Mouse (Mus musculus) embryonic stem cell, embryonic (primary cell): ENCODE measurements around the gene Abcc5.

Experiments
- CTCF ChIA-PET, 4 experiments: fragments of 300-600 bp in 2 of 4; fragments of 350-600 bp in 2 of 4; sonication (Branson Sonifier 250); formaldehyde crosslinking; loops; one replicate each; lab custom pipeline; 2022; ENCODE audit warnings: inconsistent platforms in 2 of 4; lab: Charles Lee
- POLR2A ChIA-PET, 4 experiments: fragments of 300-600 bp in 2 of 4; fragments of 350-600 bp in 2 of 4; sonication (Branson Sonifier 250); formaldehyde crosslinking; loops; one replicate each; lab custom pipeline; 2022; ENCODE audit warnings: antibody characterized with exemption in 4 of 4, inconsistent platforms in 1 of 4; lab: Charles Lee

Gene Abcc5

DNA sequence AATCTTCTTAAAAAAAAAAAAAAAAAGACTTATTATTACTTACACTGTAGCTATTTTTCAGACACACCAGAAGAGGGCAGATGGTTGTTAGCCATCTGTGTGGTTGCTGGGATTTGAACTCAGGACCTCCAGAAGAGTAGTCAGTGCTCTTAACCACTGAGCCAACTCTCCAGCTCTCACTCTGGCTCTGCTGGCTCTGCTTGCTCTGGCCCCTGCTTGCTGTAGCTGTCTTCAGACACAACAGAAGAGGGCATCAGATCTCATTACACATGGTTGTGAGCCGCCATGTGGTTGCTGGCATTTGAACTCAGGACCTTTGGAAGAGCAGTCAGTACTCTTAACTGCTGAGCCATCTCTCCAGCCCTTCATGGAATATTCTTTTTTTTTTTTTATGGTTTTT, 11.9 kb upstream of the Abcc5 start:
- CTCF ChIA-PET = interaction anchor here in 1 of 4 experiments (0.6 kb wide), 2 partner anchors 31 to 1014 kb away, joined by 3 to 4 read pairs; no protein-coding TSS in a partner anchor
- POLR2A ChIA-PET = interaction anchor here in 3 of 4 experiments (0.6 to 6.8 kb wide), 9 partner anchors 11 to 1584 kb away, joined by 3 to 57 read pairs (median 6); partner anchors contain the start of gene Abcc5 (in 1 of the 3)

DNA sequence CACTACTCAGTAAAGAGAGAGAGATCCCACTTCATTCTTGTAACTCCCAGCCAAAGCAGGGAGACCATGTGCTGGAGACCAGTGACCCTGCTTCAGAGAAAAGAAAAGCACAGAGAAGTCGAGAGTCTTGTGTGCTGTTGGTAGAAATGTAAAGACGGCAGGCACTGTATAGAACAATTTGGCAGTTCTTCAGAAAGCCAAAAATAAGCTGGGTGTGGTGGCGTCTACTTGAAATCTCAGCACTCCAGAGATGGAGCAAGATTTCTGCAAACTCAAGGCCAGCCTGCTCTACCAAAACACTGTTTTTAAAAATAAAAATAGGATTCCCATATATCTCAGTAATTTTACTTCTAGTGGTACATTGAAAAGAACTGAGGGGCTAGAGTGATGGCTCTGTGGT, 10.1 kb upstream of the Abcc5 start:
- ChIA-PET POLR2A (interaction anchor here in 2 of 4 experiments (0.6 to 2.7 kb wide), 8 partner anchors 9 to 43 kb away, joined by 3 to 13 read pairs (median 3); partner anchors contain the start of gene Abcc5 (in 2 of the 2)), CTCF (interaction anchor here in 2 of 4 experiments (0.7 to 2.9 kb wide), 2 partner anchors 10 to 266 kb away, joined by 4 to 12 read pairs; partner anchors contain the start of gene Abcc5 (in 1 of the 2))

- ChIA-PET CTCF (no interaction called here), POLR2A (interaction anchor here in 2 of 4 experiments (1.1 to 4.7 kb wide), 3 partner anchors 16 to 69 kb away, joined by 3 to 23 read pairs (median 3); partner anchors contain the start of gene Eif2b5 (in 1 of the 2))
Measured at GRCm38 (mm10) chr16:20429328-20429727, 3.1 kb upstream of the Abcc5 start.

DNA sequence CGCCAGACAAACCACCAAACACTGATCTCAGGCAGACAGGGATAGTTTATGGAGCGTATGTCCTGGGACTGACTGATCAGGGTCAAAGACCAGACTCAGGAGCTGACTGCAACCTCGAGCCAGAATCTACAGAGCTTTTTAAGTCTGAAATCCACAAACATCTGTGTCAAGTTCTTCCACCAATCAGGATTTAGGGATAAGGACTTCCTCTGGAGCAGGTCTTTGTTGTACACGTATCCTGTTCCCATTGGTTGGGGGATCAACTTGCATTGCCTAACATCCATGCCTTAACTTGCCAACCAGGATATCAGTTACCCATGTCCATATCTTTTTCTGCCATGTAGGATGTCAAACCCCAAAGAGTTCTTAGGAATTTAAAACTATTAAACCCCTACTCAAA, 1.4 kb upstream of the Abcc5 start:
- ChIA-PET CTCF (interaction anchor here in 2 of 4 experiments (0.6 to 1.6 kb wide), 3 partner anchors 15 to 125 kb away, joined by 3 to 4 read pairs (median 4); partner anchors contain the start of gene Parl (in 1 of the 2)), POLR2A (interaction anchor here in 3 of 4 experiments (0.6 to 5.0 kb wide), 37 partner anchors 9 to 184 kb away, joined by 3 to 79 read pairs (median 7); partner anchors contain the start of genes Eif2b5 (in 2 of the 3), Alg3 (in 1 of the 3), Eef1akmt4 (in 1 of the 3) and Gm49333 (in 1 of the 3))

DNA sequence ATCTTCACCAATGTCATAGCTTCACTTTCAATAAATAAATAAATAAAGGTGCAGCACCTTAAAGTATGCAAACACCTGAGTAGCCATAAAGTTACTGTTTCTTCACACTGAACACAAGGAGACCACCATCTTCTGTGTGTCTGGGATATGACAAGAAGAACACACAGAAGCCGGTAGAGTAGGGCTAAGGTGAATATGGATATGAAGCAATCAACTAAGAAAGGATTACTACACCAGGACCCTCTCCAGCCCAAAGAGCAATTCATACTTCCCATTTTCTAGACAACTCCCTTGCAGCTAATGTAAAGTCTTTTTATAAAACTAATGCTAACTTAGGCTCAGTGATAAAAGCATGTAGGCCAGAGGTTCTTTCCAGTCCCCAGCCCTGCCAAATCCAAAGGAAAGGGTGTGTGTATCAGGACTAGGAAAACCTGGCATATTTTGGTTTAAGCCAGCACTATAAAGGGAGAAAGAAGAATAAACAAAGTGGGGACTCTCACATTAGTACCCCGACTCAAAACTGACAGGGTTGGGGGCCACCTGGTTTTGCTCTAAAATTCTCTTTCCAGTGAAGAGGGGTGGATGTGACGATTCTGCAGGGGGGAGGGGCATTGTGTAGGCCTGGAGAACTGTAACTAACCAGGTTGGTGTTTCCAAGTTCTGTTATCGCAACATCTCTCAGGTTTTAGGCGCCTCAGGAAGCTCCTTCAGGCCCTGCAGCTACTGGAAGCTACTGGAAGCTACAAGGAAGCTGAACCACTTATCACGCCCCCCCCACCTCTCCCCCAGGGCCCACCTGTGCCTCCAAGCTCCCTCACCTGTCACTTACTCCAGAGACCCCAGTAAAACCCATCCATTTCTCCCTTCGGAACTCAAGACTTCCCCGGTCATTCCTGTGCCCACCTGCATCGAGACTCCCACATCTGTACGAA, 1.2 kb downstream of the Abcc5 start:
- CTCF ChIA-PET = interaction anchor here (0.5 to 2.3 kb wide), 29 partner anchors 9 to 273 kb away, joined by 3 to 18 read pairs (median 4); no protein-coding TSS in a partner anchor
- POLR2A ChIA-PET = interaction anchor here (0.6 to 5.0 kb wide), 60 partner anchors 10 to 871 kb away, joined by 3 to 79 read pairs (median 6); partner anchors contain the start of genes Eif2b5 (in 2 of the 4) and Ap2m1 (in 1 of the 4)

DNA sequence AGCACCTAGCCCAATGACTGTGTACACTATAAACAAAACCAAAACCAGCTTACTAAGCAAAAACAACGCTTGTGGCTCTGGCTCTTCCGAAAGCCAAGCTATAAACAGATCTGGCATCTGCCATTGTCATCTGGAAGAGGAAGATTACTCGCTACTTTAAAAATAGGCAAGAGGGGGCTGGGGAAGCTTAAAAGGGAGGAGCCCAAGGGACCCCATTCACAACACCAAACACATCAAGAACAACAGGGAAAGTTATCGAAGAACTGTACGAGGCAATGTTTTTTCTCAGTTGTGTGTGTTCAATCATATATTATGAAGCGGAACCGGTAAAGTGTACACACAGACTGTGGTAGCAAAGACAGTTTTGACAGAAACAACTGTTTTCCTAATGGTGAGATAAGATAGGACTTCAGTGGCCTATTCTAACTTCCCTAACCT, 1.9 kb downstream of the Abcc5 start:
- POLR2A ChIA-PET = interaction anchor here in 2 of 4 experiments (0.6 to 5.0 kb wide), 14 partner anchors 9 to 59 kb away, joined by 3 to 30 read pairs (median 5); no protein-coding TSS in a partner anchor
- CTCF ChIA-PET = no interaction called here

DNA sequence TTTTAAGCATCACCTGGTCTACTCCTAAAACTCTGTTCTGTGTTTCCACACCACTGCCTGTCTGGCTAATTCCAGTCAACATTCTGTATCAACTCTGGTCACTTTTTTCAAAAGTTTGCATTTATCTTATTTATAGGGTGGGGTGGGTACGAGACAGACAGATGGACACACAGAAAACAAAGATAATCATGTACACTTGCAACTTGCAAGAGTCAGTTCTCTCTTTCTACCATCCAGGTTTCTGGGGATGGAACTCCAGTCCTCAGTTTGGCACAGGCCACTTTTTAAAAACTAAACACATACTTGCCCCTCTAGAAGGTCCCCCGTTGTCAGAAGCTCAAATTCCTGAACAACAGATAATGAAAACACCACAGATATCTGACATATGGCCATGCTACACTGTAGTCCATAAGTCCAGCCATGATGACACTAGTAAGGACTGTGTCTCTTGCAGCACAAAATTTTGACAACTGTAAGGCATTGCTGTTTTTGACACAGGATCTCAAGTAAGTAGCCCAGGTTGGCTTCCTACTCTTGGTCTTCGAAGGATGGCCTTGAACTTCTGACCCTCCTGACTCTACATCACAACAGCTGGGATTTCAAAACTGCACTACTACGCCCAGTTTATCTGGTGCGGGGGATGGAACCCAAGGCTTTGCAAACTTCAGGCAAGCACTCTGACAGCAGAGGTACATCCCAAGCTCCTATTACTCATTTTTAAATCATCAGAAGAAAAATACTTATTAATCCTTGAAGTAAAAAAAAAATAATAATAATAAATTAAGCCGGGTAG, 3.1 kb downstream of the Abcc5 start:
- POLR2A ChIA-PET = interaction anchor here in 3 of 4 experiments (0.7 to 2.0 kb wide), 15 partner anchors 8 to 185 kb away, joined by 3 to 9 read pairs (median 3); no protein-coding TSS in a partner anchor
- CTCF ChIA-PET = no interaction called here

DNA sequence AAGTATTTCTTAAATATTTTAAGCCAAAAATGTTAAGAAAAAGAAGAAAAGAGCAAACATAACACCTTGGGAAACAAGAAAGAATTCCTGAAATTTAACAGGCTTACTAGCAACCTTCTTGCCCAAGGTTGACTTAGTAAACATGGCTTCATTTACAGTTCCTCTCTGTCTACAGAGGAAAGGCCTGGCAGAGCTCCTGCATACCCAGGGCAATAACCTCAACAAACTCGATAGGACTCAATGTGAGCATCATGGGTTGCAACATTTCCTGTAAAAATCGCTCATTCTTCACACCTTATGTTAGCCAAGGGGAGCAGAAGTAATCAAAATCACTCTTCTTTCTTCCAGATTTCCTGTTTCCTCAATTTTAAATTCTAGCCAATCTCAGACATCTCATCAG, 8.1 kb downstream of the Abcc5 start:
- POLR2A ChIA-PET = interaction anchor here in 2 of 4 experiments (0.7 to 3.0 kb wide), 8 partner anchors 8 to 99 kb away, joined by 3 to 10 read pairs (median 3); partner anchors contain the start of gene Eif2b5 (in 1 of the 2)
- CTCF ChIA-PET = no interaction called here

GRCm38 (mm10) chr16:20416262-20416661, 9.9 kb downstream of the Abcc5 start:
- ChIA-PET CTCF (interaction anchor here in 2 of 4 experiments (1.7 to 2.1 kb wide), 2 partner anchors 9 to 10 kb away, joined by 8 to 18 read pairs; partner anchors contain the start of gene Abcc5 (in 1 of the 2)), POLR2A (interaction anchor here in 3 of 4 experiments (0.6 to 8.3 kb wide), 9 partner anchors 10 to 182 kb away, joined by 3 to 79 read pairs (median 4); partner anchors contain the start of gene Abcc5 (in 2 of the 3))

GRCm38 (mm10) chr16:20415804-20416203, 10.4 kb downstream of the Abcc5 start:
- POLR2A ChIA-PET = interaction anchor here in 3 of 4 experiments (0.6 to 8.3 kb wide), 10 partner anchors 10 to 182 kb away, joined by 3 to 79 read pairs (median 4); partner anchors contain the start of gene Abcc5 (in 2 of the 3)
- CTCF ChIA-PET = interaction anchor here in 3 of 4 experiments (0.5 to 2.1 kb wide), 4 partner anchors 10 to 70 kb away, joined by 3 to 18 read pairs (median 8); partner anchors contain the start of gene Abcc5 (in 2 of the 3)

DNA sequence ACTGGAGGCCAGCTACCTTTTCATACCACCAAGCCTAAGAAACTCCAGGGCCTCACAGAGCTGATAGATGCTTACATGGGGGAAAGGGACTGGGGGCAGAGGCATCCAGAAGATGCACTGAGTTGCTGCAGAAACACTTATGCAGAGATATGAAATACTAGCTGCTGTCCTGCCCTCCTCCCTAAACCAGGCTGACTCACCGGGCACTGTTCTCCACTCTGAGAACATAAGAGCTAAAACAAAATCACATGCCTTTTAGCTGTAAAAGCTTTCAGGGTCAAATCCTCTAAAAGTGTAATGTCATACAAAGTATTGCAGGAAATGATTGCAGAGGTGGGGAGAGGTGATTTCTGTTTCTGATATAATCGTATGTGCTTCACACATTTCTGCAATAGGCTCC, 11.0 kb downstream of the Abcc5 start:
- POLR2A ChIA-PET = interaction anchor here in 3 of 4 experiments (0.6 to 8.3 kb wide), 13 partner anchors 8 to 99 kb away, joined by 3 to 79 read pairs (median 4); partner anchors contain the start of gene Abcc5 (in 2 of the 3)
- CTCF ChIA-PET = interaction anchor here (0.6 to 2.1 kb wide), 4 partner anchors 10 to 85 kb away, joined by 8 to 18 read pairs (median 8); partner anchors contain the start of gene Abcc5 (in 2 of the 4)

DNA sequence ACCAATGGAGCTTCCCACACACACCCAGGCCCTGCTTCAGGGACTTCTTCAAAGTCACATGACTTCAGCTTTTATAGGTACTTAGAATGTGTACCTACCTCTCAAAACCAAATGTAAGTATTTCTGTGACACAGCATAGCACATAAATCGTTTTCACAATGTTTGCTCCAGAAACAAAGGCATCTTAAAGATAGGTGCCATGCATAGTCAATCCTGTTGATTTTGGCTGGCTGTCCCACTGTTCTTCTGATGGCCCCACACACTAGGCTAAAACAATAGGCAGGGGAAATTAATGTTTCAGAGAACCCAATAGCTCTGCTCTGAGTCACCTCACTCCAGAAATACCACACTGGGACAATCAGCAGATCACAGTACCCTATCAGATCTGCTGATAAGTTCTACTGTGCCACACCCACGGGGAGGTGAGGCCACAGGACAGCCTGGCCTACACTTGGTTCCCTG, 12.3 kb downstream of the Abcc5 start:
- POLR2A ChIA-PET = interaction anchor here in 3 of 4 experiments (0.5 to 8.3 kb wide), 17 partner anchors 8 to 98 kb away, joined by 3 to 79 read pairs (median 4); partner anchors contain the start of gene Abcc5 (in 2 of the 3)

DNA sequence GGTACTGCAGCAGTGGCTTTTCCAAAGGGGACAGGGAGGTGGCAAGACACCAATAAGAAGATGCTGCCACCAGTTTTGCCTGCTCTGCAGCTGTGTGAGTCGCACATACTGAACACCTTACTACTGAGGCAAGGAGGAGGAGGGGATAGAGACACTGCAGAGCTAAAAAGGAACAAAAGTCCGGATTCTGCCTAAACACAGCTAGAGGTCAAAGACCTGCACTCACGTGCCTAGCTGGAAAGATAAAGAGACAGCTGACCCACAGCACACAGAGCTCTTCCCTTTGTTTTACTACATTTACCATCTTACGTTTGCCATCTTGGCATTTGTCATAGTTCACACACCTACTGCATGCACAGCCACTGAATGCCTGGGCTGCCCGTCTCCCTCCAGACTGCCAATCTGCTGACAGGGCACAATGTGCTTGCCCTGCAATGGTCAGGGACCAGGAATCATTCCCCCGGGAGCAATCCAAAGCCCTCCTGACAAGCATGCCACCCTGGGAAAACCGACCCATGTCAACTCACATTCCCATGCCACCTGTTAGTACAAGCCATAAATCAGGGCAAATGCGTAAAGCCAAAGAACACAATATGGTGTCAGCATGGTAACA, 14.1 kb downstream of the Abcc5 start:
- CTCF ChIA-PET = interaction anchor here in 3 of 4 experiments (1.0 to 1.7 kb wide), 3 partner anchors 13 to 15 kb away, joined by 4 to 6 read pairs (median 4); partner anchors contain the start of gene Abcc5 (in 2 of the 3)
- POLR2A ChIA-PET = interaction anchor here in 3 of 4 experiments (0.6 to 8.3 kb wide), 33 partner anchors 10 to 260 kb away, joined by 3 to 79 read pairs (median 3); partner anchors contain the start of genes Abcc5 (in 3 of the 3) and Eif2b5 (in 2 of the 3)

More for the DNA sequence above, 12.3 kb downstream of the Abcc5 start:
- CTCF ChIA-PET = interaction anchor here in 2 of 4 experiments (0.7 to 1.6 kb wide), 2 partner anchors 12 to 52 kb away, joined by 3 to 8 read pairs; partner anchors contain the start of gene Abcc5 (in 1 of the 2)

DNA sequence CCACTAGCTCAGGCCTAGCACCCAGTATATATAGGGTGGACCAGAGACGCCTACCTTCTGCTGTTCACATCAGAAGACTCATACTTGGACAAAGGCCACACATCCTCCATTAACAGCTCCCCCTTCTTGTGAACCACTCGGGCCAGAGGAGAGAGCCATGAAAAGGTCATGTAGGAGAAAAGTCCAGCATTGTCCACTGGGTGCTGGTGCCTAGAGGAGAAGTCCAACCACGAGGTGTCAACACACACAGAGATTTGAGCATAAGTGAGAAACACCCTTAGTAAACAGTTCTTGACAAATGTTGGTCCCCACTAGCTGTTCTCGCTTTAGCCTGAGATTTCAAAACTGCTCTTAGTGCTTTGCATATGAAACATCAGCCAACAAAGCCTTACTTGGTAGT, 20.9 kb downstream of the Abcc5 start:
- ChIA-PET POLR2A (interaction anchor here in 3 of 4 experiments (0.7 to 2.8 kb wide), 11 partner anchors 9 to 112 kb away, joined by 3 to 12 read pairs (median 3); no protein-coding TSS in a partner anchor), CTCF (interaction anchor here in 2 of 4 experiments (0.6 to 0.9 kb wide), 2 partner anchors 20 to 1009 kb away, joined by 3 to 4 read pairs; no protein-coding TSS in a partner anchor)

DNA sequence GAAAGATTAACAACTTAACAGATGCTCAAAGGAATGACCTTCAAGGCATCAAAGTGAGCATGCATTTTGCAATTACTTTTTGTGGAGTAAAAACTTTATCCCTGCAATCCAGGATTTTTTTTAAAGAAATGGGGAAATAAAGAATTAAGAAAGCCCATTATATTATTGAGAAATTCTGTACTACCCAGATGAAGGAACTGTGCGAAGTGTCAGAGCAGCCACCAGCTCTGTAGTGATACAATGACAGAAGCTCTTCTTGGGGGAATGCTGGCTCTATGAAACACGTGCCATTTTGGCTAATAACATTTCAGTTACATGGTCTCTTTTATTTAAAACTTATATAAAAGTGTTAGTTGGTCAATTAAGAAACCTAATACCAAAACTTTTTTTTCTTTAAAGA, 22.9 kb downstream of the Abcc5 start:
- ChIA-PET CTCF (no interaction called here), POLR2A (interaction anchor here in 2 of 4 experiments (0.9 to 5.5 kb wide), 8 partner anchors 9 to 166 kb away, joined by 3 to 35 read pairs (median 5); no protein-coding TSS in a partner anchor)
